Mouse (Mus musculus) cerebellum, adult 11-12 months (tissue): ENCODE results near the gene Mxi1.
"Not testable (repeated sequence)": the region's sequence is repeated elsewhere in the genome, so short reads cannot be mapped to it uniquely, and the experiment has no call there.

Source experiments
- DNase-seq: peaks from one replicate; pipeline ENCODE4 v3.0.0; 2022

Mxi1 gene

DNA sequence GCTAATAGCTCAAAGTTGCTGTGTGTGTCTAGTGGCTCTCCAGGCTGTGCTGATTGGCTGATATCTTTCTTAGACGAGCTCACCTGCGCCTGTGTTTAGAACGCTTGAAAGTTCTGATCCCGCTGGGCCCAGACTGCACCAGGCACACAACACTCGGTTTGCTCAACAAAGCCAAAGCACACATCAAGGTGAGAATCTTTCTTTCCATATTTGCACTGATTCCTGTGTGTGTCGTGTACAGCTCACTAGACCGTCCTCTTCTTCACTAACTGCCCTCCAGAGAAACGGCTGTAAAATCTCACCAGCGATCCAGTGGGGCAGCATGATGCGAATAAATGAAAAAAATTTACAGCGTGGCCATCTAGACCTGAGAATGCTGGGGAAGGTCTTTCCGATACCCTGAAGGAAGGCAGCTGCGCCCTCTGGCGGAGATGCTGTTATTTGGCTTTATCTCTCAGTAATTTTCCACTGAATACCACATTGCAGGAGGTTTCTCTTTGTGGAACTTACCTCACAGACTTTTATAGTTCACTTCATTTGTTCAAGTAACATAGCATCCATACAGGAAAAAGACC is 59.2 kb downstream of the Mxi1 start:
- peak; percentile 81 for DNase-seq

- peak; percentile 28 for DNase-seq
These were observed 59.9 kb downstream of the Mxi1 start for GRCm38 (mm10) chr19:53370233-53370632.

DNA sequence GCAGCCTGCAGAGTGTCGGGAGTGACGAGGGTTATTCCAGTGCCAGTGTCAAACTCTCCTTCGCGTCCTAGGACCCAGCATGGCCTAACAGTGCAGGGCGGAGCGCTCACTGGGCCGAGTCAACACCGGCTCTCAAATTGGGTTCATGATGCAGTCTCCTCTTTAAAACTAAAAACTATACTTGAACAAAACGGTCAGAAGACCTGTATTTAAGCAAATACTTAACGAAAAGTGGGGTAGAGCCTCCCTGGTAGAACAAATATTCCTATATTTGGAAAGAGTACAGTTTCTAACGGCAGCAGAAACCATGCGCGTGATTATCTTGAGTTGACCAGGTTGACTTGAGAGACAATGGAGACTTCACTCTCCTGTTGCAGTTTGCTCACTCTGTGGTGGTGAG is 61.3 kb downstream of the Mxi1 start, which contains the start of gene Gm10197:
Gm10197 (minus strand) TSS at position 101 of the 400 bp plus-strand sequence.
- DNase-seq: no peak

- no peak for DNase-seq
These were observed 63.3 kb downstream of the Mxi1 start for GRCm38 (mm10) chr19:53373570-53373969.

- DNase-seq: no peak
These were observed 65.0 kb downstream of the Mxi1 start for GRCm38 (mm10) chr19:53375299-53375698.

GRCm38 (mm10) chr19:53375816-53376215 is 65.5 kb downstream of the Mxi1 start:
- DNase-seq: no peak

DNA sequence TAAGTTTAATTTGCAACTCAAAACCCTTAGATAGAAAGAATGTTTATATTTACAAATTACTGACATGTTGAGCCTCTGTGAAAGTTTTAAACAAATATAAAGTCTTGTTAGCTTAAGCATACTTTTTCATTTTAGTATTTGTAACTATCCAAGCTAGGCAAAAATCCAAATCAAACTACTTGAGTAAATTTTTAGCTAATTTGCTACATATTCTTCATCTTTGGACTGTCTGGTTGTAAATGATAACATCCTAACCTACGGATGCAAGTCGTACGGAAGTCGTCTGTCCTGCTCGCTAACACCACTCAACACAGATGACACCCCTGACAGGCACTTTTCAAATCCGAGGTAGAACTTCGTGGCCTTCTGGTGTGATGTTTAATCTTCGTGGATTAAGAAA is 67.3 kb downstream of the Mxi1 start:
- no peak for DNase-seq

DNA sequence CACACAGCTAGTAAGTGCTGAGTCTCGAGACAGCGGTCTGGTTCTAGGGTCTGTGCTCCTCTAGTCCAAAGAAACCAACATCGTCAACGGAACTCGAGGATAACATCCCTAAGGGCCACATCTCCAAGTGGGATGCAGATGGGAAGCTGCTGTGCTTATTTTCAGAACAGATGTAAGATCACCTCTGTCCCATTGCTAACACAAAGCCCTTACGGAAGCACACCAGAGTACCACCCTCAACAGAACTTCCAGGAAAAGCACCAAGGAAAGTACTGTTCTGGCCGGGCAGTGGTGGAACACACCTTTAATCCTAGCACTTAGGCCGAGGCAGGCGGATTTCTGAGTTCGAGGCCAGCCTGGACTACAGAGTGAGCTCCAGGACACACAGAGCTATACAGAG is 68.1 kb downstream of the Mxi1 start:
- DNase-seq: no peak

GRCm38 (mm10) chr19:53383336-53383735 is 73.0 kb downstream of the Mxi1 start:
- no peak for DNase-seq

- DNase-seq: no peak
These were observed 79.1 kb downstream of the Mxi1 start for GRCm38 (mm10) chr19:53389417-53389816.

GRCm38 (mm10) chr19:53389851-53390431 is 79.6 kb downstream of the Mxi1 start:
- no peak for DNase-seq

GRCm38 (mm10) chr19:53390495-53391007 is 80.2 kb downstream of the Mxi1 start, which contains the start of gene Smndc1:
Gene Smndc1, minus strand, starts transcription at chr19:53390578.
- DNase-seq: peak; percentile 100

DNA sequence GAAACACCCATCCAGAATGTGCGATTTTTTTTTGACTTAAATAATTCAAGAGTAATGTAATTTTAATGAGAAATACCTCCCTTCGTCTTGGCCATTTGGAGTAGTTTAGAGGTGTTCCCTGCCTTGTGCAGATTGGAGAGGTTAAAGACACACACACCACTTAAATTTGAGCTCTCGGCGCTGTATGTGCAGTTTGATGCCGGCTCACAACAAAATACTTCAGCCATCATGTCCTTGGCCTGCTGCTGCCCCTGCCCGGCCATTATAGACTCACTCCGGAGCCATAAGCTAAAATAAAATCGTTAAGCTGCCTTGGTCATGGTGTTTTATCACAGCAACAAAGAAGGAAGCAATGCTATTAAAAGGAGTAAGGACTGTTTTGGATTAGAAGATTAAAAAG is 81.1 kb downstream of the Mxi1 start:
- DNase-seq: no peak

GRCm38 (mm10) chr19:53391787-53392186 is 81.5 kb downstream of the Mxi1 start:
- no peak for DNase-seq

GRCm38 (mm10) chr19:53392781-53393343 is 82.5 kb downstream of the Mxi1 start:
- DNase-seq: no peak

DNA sequence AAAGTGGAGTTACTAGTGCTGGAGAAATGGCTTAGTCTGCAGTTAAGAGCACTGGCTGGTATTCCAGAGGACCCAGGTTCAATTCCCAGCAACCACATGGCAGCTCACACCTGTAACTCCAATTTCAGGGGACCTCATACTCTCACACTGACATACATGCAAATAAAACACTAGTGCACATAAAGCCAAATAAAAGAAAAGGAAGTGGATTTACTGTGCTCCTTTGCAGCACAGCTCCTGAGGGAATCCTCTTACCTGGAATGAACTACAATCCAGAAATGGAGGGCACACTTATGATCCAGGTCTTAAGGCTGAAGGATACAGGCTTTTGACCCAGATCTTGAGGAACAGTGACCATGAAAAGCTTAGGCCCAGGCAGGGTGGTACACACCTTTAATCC is 83.3 kb downstream of the Mxi1 start:
- no peak for DNase-seq

DNA sequence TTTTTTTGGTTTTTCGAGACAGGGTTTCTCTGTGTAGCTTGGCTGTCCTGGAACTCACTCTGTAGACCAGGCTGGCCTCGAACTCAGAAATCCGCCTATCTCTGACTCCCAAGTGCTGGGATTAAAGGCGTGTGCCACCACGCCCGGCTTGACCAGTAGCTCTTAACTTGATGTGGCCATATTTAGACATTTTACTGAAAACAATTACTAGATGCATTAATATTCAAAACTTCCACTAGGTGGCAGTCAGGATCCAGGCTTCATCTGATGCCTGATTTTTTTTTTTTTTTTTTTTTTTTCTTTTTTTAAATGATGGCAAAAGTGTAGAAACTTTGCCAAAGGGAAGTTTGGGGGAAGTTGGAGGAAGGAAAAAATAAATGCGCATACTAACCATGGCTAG is 84.2 kb downstream of the Mxi1 start:
- DNase-seq: peak; percentile 74

GRCm38 (mm10) chr19:53394956-53395355 is 84.6 kb downstream of the Mxi1 start:
- DNase-seq: not testable (repeated sequence)

DNA sequence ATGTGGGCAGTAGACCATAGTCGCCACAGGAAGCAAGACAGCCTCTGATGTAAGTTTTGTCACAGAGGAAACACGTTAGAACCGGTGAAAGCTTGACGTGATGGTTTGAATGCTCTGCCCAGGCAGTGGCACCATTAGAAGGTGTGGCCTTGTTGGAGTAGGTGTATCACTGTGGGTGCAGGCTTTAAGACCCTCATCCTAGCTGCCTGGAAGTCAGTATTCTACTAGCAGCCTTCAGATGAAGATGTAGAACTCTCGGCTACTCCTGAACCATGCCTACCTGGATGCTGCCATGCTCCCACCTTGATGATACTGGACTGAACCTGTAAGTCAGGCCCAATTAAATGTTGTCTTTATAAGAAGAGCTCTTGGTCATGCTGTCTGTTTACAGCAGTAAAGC is 85.5 kb downstream of the Mxi1 start:
- not testable (repeated sequence) for DNase-seq

- no peak for DNase-seq
These were observed 87.3 kb downstream of the Mxi1 start for GRCm38 (mm10) chr19:53397451-53398233.

GRCm38 (mm10) chr19:53399213-53399612 is 88.9 kb downstream of the Mxi1 start:
- peak; percentile 3 for DNase-seq

- peak; percentile 48 for DNase-seq
These were observed 90.2 kb downstream of the Mxi1 start for GRCm38 (mm10) chr19:53400332-53401110.
